Mouse (Mus musculus) liver, embryonic 12.5 days (tissue): ENCODE results near the gene Zfp385a. TPM values are rescaled to one million over a fixed set of nuclear protein-coding genes. Genes with fewer than 3 reads are reported as not detected.
"Not testable (repeated sequence)": the region's sequence is repeated elsewhere in the genome, so short reads cannot be mapped to it uniquely, and the experiment has no call there.

ENCODE experiments used
- ATAC-seq: fragments of 200-750 bp; cut with Nextera tagmentation; 2 replicates; pipeline ENCODE4 v1.8.0; 2017; ENCODE audit warnings: moderate number of reproducible peaks, mild to moderate bottlenecking, moderate library complexity
- H3K27ac ChIP-seq: fragments of 300-500 bp; sonication (generic); 2 replicates; pipeline ENCODE4 v1.5.1; 2016; ENCODE audit warnings: mild to moderate bottlenecking
- H3K27me3 ChIP-seq: fragments of 300-500 bp; sonication (generic); replicated peaks from 2 replicates; pipeline ENCODE4 v1.6.1; 2016; ENCODE audit warnings: mild to moderate bottlenecking, moderate library complexity
- H3K36me3 ChIP-seq: fragments of 300-500 bp; sonication (generic); 2 replicates; pipeline ENCODE4 v1.6.1; 2016; ENCODE audit warnings: mild to moderate bottlenecking, moderate library complexity
- H3K4me1 ChIP-seq: fragments of 300-500 bp; sonication (generic); 2 replicates; pipeline ENCODE4 v1.6.1; 2016
- H3K4me2 ChIP-seq: fragments of 300-500 bp; sonication (generic); 2 replicates; pipeline ENCODE4 v1.6.1; 2016; ENCODE audit warnings: mild to moderate bottlenecking, moderate library complexity
- H3K4me3 ChIP-seq: fragments of 300-500 bp; sonication (generic); 2 replicates; pipeline ENCODE4 v1.5.1; 2016; ENCODE audit warnings: mild to moderate bottlenecking, moderate library complexity
- H3K9ac ChIP-seq: fragments of 300-500 bp; sonication (generic); 2 replicates; pipeline ENCODE4 v1.6.1; 2016; ENCODE audit warnings: mild to moderate bottlenecking, moderate library complexity
- H3K9me3 ChIP-seq: fragments of 300-500 bp; sonication (generic); replicated peaks from 2 replicates; pipeline ENCODE4 v1.6.1; 2016; ENCODE audit warnings: mild to moderate bottlenecking, moderate library complexity
- WGBS: fragments of 180-500 bp; shearing (Covaris S2); methylation state at CpG from one replicate; pipeline ENCODE4 v1.1.7; 2016; ENCODE audit not compliant: insufficient replicate concordance; 5-methylcytosine and 5-hydroxymethylcytosine counted together
- polyA plus RNA-seq: library from polyadenylated mRNA; unstranded; fragments of >200 nt; fragmentation: Nextera tagmentation; extraction: Ambion mirVana; gene quantifications from 2 replicates; pipeline ENCODE4 v1.2.1, GENCODE M21; 2016

Gene Zfp385a
- polyA plus RNA-seq, 1 experiment from 2014 or later, result 8.2 TPM

- Histone ChIP-seq H3K9me3 (no peaks in the 10 kb centered on the region), H3K36me3 (peaks cover 91% of the 10 kb centered on the region), H3K9ac (no peak overlapping the region), H3K4me2 (no peak overlapping the region), H3K27me3 (no peaks in the 10 kb centered on the region), H3K27ac (no peak overlapping the region), H3K4me3 (no peak overlapping the region), H3K4me1 (peaks cover 1% of the 10 kb centered on the region)
- WGBS, result 91% methylated on average over 9 of the region's 9 CpGs
- ATAC-seq, result no peak
Observed at GRCm38 (mm10) chr15:103290843-103291242, 49.0 kb downstream of the Zfp385a start.

DNA sequence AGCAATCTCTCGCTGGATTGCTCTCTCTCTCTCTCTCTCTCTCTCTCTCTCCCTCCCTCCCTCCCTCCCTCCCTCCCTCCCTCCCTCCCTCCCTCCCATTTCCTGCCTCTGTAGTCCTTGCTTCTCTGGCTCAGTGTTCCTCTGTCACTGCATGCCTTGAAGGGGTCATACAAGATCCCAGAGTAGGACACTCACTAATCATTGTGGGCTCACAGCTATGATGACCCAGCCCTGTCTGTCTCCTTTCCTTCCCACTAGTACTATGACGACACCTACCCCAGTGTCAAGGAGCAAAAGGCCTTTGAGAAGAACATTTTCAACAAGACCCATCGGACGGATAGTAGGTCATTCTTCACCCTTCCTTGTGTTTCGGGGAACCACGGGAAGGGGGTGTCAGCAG is 49.5 kb downstream of the Zfp385a start:
- Histone ChIP-seq H3K27me3 (no peaks in the 10 kb centered on the region), H3K9ac (no peak overlapping the region), H3K36me3 (peaks cover 90% of the 10 kb centered on the region), H3K4me1 (peaks cover 6% of the 10 kb centered on the region), H3K27ac (no peak overlapping the region), H3K4me3 (no peak overlapping the region), H3K4me2 (no peak overlapping the region), H3K9me3 (no peaks in the 10 kb centered on the region)
- ATAC-seq, result no peak
- 83% methylated on average over 6 of the region's 6 CpGs for WGBS

DNA sequence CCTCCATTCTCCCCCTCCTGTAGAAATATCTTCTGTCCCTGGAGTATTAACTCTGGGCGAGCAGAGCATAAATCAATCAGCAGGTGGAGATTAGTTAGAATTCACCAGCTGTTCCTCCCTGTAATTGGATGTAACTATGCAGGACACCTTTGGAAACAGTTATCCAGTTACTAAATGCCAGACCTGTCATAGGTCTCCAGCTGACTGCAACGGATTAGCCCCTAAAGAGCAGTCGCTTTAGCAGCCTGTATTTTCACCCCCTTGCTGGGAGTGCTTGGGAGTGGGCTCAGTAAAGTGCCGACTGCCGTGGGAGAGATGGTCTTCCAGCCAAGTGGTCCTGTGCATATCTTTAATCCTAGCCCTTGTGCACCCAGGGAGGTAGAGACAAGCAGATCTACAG is 50.3 kb downstream of the Zfp385a start:
- Histone ChIP-seq H3K27ac (no peak overlapping the region), H3K4me3 (no peak overlapping the region), H3K27me3 (no peaks in the 10 kb centered on the region), H3K4me1 (peaks cover 14% of the 10 kb centered on the region), H3K9ac (no peak overlapping the region), H3K4me2 (no peak overlapping the region), H3K36me3 (peaks cover 84% of the 10 kb centered on the region), H3K9me3 (no peaks in the 10 kb centered on the region)
- 83% methylated on average over 5 of the region's 5 CpGs for WGBS
- ATAC-seq, result no peak

DNA sequence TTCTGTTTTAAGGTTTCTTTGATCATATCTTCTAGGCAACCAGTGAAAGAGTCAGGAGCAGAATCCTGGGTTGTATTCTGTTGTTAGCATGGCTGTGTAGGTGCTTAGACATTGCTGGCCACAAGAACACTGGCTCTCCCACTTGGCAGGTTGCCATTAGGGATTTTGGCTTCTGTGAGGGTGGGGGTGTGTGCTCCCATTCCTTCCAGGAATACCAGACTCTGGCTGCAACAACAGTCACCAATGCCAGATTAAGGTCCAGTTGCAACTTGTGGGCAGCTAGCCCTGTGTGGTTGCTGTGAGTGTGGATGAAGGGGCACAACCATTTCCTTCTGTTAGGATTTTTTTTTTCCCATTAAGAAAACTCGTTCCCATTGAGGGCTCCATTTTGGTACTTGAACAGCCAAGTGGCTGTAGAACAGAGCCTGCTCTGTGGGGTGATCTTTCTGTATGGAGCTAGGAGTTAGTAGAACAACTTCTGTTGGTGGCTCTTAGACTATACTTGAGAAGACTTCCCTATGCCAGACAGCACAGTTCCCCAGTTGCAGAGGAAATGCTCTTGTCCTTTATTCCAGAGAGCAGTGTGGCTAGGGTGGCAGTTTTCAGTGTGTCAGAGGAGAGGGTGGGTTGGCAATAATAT is 54.0 kb downstream of the Zfp385a start:
- WGBS, result 43% methylated on average over 1 of the region's 1 CpGs
- Histone ChIP-seq H3K4me3 (no peak overlapping the region), H3K27me3 (no peaks in the 10 kb centered on the region), H3K9ac (no peak overlapping the region), H3K36me3 (peaks cover 66% of the 10 kb centered on the region), H3K27ac (0 out of 2 replicates have a peak overlapping the region, but pooled peaks have one; percentile 15), H3K4me2 (no peak overlapping the region), H3K9me3 (no peaks in the 10 kb centered on the region), H3K4me1 (peaks cover 34% of the 10 kb centered on the region)
- no peak for ATAC-seq

DNA sequence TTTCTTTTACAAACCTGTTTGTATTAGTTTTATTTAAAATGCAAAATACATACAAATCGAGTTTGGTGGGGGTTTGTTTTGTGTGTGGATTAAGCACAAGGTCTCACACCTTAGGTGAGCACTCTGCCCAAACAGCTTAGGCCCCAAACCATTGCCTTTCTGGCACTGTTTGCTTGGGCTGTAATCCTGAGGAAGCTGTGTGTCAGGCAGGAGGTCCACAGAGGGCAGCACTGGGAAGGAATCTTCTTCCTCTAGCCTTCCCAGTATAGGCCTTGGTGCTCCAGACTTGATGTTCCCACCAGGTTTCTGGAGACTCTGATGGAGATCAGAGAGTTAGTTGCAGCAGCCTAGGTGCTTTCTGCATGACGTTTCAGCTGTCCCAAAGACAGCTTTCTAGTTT is 55.2 kb downstream of the Zfp385a start:
- peak overlapping the region; percentile 24; the same call in 1 of the 2 replicates for H3K9ac ChIP-seq
- H3K4me3 ChIP-seq, result no peak overlapping the region
- H3K27ac ChIP-seq, result peak overlapping the region; percentile 51; the same call in 1 of the 2 replicates
- H3K9me3 ChIP-seq, result no peaks in the 10 kb centered on the region
- ATAC-seq, result no peak
- no peak overlapping the region for H3K4me2 ChIP-seq
- H3K4me1 ChIP-seq, result peaks cover 47% of the 10 kb centered on the region
- no peaks in the 10 kb centered on the region for H3K27me3 ChIP-seq
- H3K36me3 ChIP-seq, result peaks cover 60% of the 10 kb centered on the region
- whole genome bisulfite sequencing, result 32% methylated on average over 2 of the region's 2 CpGs

GRCm38 (mm10) chr15:103284066-103284465 is 55.8 kb downstream of the Zfp385a start:
- H3K4me3 ChIP-seq, result no peak overlapping the region
- no peak overlapping the region for H3K27ac ChIP-seq
- H3K4me1 ChIP-seq, result peaks cover 51% of the 10 kb centered on the region
- ATAC-seq, result no peak
- no peaks in the 10 kb centered on the region for H3K27me3 ChIP-seq
- WGBS, result 73% methylated on average over 3 of the region's 3 CpGs
- no peaks in the 10 kb centered on the region for H3K9me3 ChIP-seq
- H3K36me3 ChIP-seq, result peaks cover 58% of the 10 kb centered on the region
- no peak overlapping the region for H3K9ac ChIP-seq
- no peak overlapping the region for H3K4me2 ChIP-seq

DNA sequence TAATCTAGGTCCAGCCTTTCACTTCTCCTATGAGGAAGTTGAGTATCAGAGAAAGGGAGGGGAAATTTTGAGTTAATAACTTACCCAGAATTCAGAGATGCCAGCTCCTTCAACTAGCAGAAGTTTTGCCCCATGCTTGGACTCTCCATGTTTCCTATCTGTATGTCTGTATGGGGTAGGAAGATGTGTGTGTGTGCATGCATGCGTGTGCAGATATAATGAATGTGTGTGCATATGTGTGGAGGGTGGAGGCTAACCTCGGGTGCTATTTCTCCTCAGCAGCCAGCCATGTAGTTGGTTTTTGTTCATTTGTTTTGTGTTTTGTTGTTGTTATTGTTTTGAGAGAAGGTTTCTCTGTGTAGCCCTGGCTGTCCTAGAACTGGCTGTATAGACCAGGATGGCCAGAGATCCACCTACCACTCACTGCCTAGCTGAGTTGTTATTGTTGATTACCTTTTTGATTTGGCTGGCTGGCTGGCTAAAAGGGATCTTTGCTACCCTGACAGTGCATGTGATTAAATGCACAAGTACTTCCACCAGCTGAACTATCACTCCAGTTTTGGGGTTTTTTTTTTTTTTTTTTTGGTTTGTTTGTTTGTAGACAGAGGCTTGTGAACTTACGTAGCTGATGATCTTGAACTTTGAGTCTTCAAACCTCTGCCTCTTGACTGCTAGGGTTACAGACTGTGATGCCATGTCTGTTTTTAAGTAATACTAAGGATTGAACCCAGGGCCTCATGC is 58.3 kb downstream of the Zfp385a start:
- Histone ChIP-seq H3K4me2 (peak overlapping the region; percentile 6; the same call in 1 of the 2 replicates), H3K4me3 (no peak overlapping the region), H3K27ac (peak overlapping the region; percentile 83), H3K36me3 (peaks cover 59% of the 10 kb centered on the region), H3K9ac (peak overlapping the region; percentile 18; the same call in 1 of the 2 replicates), H3K27me3 (no peaks in the 10 kb centered on the region), H3K4me1 (peaks cover 75% of the 10 kb centered on the region), H3K9me3 (no peaks in the 10 kb centered on the region)
- ATAC-seq, result no peak
- 83% methylated on average over 3 of the region's 3 CpGs for WGBS

DNA sequence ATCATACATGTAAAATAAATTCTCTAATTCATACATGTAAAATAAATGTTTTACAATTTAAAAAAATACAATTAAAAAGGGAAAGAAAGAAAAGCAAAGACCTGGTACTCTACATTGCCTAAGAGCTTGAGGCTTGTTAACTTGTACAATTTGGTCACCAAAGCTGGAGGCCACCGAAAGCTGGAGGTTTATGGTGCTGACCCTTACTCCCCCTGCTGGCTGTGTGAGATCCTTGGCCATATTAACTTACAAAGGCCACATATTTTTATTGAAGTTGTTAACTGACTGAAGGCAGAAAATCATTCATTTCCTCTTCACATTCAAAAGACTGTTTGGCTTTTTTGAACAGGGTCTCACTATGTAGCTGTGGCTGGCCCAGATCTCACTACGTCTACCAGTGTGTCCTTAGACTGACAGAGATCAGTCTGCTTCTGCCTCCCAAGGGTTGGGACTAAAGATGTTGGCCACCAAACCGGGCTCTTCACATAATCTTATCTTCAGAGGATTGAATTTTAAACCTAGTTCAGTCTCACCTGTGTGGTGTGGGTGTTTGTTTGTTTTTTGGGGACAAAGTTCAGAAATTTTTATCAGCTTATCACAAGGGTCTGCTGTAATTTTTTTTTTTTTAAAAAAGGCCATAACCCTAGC is 59.0 kb downstream of the Zfp385a start:
- peak overlapping the region; percentile 57 for H3K9ac ChIP-seq
- peaks cover 78% of the 10 kb centered on the region for H3K4me1 ChIP-seq
- 41% methylated on average over 3 of the region's 3 CpGs for WGBS
- peak overlapping the region; percentile 30; the same call in 1 of the 2 replicates for H3K4me2 ChIP-seq
- ATAC-seq, result peak; percentile 53
- peak overlapping the region; percentile 83 for H3K27ac ChIP-seq
- no peaks in the 10 kb centered on the region for H3K27me3 ChIP-seq
- H3K36me3 ChIP-seq, result peaks cover 57% of the 10 kb centered on the region
- H3K4me3 ChIP-seq, result 0 out of 2 replicates have a peak overlapping the region, but pooled peaks have one; percentile 0
- H3K9me3 ChIP-seq, result no peaks in the 10 kb centered on the region

DNA sequence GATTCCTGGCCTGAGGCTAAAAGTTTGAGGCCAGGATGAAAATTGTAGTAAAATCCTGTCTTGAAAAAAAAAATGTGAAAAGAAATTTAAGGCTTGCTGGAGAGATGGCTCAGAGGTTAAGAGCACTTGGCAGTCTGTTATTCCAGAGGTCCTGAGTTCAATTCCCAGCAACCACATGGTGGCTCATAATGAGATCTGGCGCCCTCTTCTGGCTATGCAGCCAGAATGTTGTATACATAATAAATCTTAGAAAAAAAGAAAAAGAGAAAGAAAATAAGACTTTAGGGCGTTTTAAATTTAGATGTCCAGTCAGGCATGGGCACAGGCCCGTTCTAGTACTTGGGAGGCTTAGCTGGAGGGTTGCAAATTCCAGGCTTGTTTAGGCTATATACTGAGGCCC is 60.1 kb downstream of the Zfp385a start:
- peaks cover 75% of the 10 kb centered on the region for H3K4me1 ChIP-seq
- peak overlapping the region; percentile 83 for H3K27ac ChIP-seq
- H3K27me3 ChIP-seq, result no peaks in the 10 kb centered on the region
- WGBS, result 53% methylated on average over 3 of the region's 3 CpGs
- H3K36me3 ChIP-seq, result peaks cover 52% of the 10 kb centered on the region
- 0 out of 2 replicates have a peak overlapping the region, but pooled peaks have one; percentile 30 for H3K4me2 ChIP-seq
- H3K9me3 ChIP-seq, result no peaks in the 10 kb centered on the region
- no peak overlapping the region for H3K4me3 ChIP-seq
- ATAC-seq, result no peak
- no peak overlapping the region for H3K9ac ChIP-seq

GRCm38 (mm10) chr15:103277949-103278348 is 61.9 kb downstream of the Zfp385a start:
- peak overlapping the region; percentile 70 for H3K27ac ChIP-seq
- H3K4me1 ChIP-seq, result peaks cover 82% of the 10 kb centered on the region
- no peak for ATAC-seq
- H3K27me3 ChIP-seq, result no peaks in the 10 kb centered on the region
- peak overlapping the region; percentile 30 for H3K9ac ChIP-seq
- peaks cover 41% of the 10 kb centered on the region for H3K36me3 ChIP-seq
- no peaks in the 10 kb centered on the region for H3K9me3 ChIP-seq
- H3K4me2 ChIP-seq, result no peak overlapping the region
- 64% methylated on average over 7 of the region's 7 CpGs for WGBS
- no peak overlapping the region for H3K4me3 ChIP-seq

DNA sequence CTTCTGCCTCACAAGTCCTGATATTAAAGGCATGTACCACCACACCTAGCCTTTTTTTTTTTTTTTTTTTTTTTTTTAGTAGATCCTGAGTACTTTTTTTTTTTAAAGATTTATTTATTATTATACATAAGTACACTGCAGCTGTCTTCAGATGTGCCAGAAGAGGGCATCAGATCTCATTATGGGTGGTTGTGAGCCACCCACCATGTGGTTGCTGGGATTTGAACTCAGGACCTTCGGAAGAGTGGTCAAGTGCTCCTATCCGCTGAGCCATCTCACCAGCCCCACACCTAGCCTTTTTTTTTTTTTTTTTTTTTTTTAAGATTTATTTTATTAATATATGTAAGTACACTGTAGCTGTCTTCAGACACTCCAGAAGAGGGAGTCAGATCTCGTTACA is 64.0 kb downstream of the Zfp385a start:
- WGBS, result 95% methylated on average over 3 of the region's 3 CpGs
- H3K27ac ChIP-seq, H3K27me3 ChIP-seq, H3K9me3 ChIP-seq, ATAC-seq, H3K9ac ChIP-seq, H3K4me2 ChIP-seq, H3K4me3 ChIP-seq: not testable (repeated sequence)
- H3K36me3 ChIP-seq, result peaks cover 37% of the 10 kb centered on the region
- peaks cover 75% of the 10 kb centered on the region for H3K4me1 ChIP-seq
